Mouse (Mus musculus) stomach, postnatal 0 days (tissue): Measurements from ENCODE around the gene Specc1.

Source experiments
- CTCF ChIP-seq: IDR thresholded peaks from 2 replicates; pipeline ENCODE4 v1.5.1; 2016; ENCODE audit warnings: antibody characterized with exemption, low read depth, mild to moderate bottlenecking, moderate library complexity
- EP300 ChIP-seq: optimal IDR thresholded peaks from 2 replicates; pipeline ENCODE3; 2016; ENCODE audit warnings: antibody characterized with exemption

- TF ChIP-seq CTCF, result peak; percentile 50
- TF ChIP-seq EP300, result no peak
Observed at GRCm38 (mm10) chr11:62249266-62250037, 292.9 kb downstream of the Specc1 start.
